Mouse (Mus musculus) heart, postnatal 0 days (tissue): ENCODE data around the gene Cmpk1. TPM values are rescaled to one million over a fixed set of nuclear protein-coding genes. Genes with fewer than 3 reads are reported as not detected.

ENCODE experiments used
- ATAC-seq: fragments of 200-750 bp; cut with Nextera tagmentation; 2 replicates; pipeline ENCODE4 v1.8.0; 2017; ENCODE audit warnings: low read depth, moderate number of reproducible peaks, moderate library complexity; ENCODE audit not compliant: insufficient read depth
- DNase-seq: peaks from one replicate; pipeline ENCODE4 v3.0.0-alpha.2; 2016; ENCODE audit warnings: low spot score
- H3K27ac ChIP-seq: fragments of 300-500 bp; sonication (generic); 2 replicates; pipeline ENCODE4 v1.5.1; 2014; ENCODE audit warnings: low read depth, mild to moderate bottlenecking
- H3K27me3 ChIP-seq: fragments of 300-500 bp; sonication (generic); 2 replicates; pipeline ENCODE4 v1.6.1; 2014; ENCODE audit warnings: low read length, mixed read lengths; ENCODE audit not compliant: control insufficient read depth, insufficient read depth
- H3K36me3 ChIP-seq: fragments of 300-500 bp; sonication (generic); replicated peaks from 2 replicates; pipeline ENCODE4 v1.6.1; 2014; ENCODE audit warnings: low read length, mixed read lengths; ENCODE audit not compliant: control insufficient read depth, insufficient read depth
- H3K4me1 ChIP-seq: fragments of 300-500 bp; sonication (generic); 2 replicates; pipeline ENCODE4 v1.6.1; 2014; ENCODE audit warnings: antibody characterized with exemption; ENCODE audit not compliant: control insufficient read depth, insufficient read depth
- H3K4me2 ChIP-seq: fragments of 300-500 bp; sonication (generic); 2 replicates; pipeline ENCODE4 v1.6.1; 2014; ENCODE audit warnings: low read depth, mild to moderate bottlenecking, low read length, moderate library complexity
- H3K4me3 ChIP-seq: fragments of 300-500 bp; sonication (generic); 2 replicates; pipeline ENCODE4 v1.5.1; 2014; ENCODE audit warnings: low read depth, low read length
- H3K9ac ChIP-seq: fragments of 300-500 bp; sonication (generic); replicated peaks from 2 replicates; pipeline ENCODE4 v1.6.1; 2014; ENCODE audit warnings: low read depth, low read length, mixed read lengths
- H3K9me3 ChIP-seq: fragments of 300-500 bp; sonication (generic); replicated peaks from 2 replicates; pipeline ENCODE4 v1.6.1; 2016; ENCODE audit warnings: low read length; ENCODE audit not compliant: control insufficient read depth
- CTCF ChIP-seq: IDR thresholded peaks from 2 replicates; pipeline ENCODE4 v1.5.1; 2016; ENCODE audit warnings: antibody characterized with exemption, control low read depth, low read depth
- EP300 ChIP-seq: IDR thresholded peaks from 2 replicates; pipeline ENCODE4 v1.6.1; 2016; ENCODE audit warnings: antibody characterized with exemption, low read depth
- WGBS: fragments of 180-500 bp; shearing (Covaris S2); extraction: QIAGEN DNeasy Blood & Tissue Kit; methylation state at CpG from one replicate; pipeline ENCODE4 v1.1.7; 2014; 5-methylcytosine and 5-hydroxymethylcytosine counted together
- polyA plus RNA-seq: library from polyadenylated mRNA; unstranded; fragments of >200 nt; fragmentation: Nextera tagmentation; extraction: Ambion mirVana; gene quantifications from 2 replicates; pipeline ENCODE4 v1.2.1, GENCODE M21; 2015
- total RNA-seq: library from RNA; depleted of rRNA; stranded (reverse); fragments of >200 nt; gene quantifications from 2 replicates; pipeline ENCODE4 v1.2.3, GENCODE M21; 2014; ENCODE audit warnings: low replicate concordance

Gene Cmpk1
- total and polyA plus RNA-seq, 2 experiments from 2014 or later = 27.4 to 54.9 TPM

DNA sequence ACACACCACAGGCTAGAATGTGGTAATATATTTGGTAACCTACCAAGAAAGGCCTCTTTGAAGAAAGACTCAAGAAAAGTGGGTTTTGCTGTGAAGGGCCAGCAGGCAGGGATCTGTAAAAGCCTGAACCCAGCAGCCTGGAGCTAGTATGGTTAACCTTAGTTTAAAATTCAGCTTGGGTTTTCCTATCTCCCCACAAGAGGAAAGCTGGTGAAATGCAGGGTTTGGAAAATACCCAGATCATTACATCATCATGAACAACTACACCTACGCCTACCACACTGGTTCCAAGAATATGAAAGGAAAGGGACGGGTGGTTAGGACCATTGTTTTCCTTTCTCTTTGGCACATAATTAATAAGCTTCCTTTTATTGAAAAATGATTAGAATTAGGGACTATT, 28.8 kb downstream of the Cmpk1 start:
- TF ChIP-seq EP300 (no peak), CTCF (no peak)
- no peaks in the 10 kb centered on the region for H3K27me3 ChIP-seq
- H3K9ac ChIP-seq = no peak overlapping the region
- 72% methylated on average over 2 of the region's 2 CpGs for WGBS
- no peak for ATAC-seq
- H3K4me1 ChIP-seq = no peaks in the 10 kb centered on the region
- no peak for DNase-seq
- H3K4me3 ChIP-seq = no peak overlapping the region
- H3K4me2 ChIP-seq = no peak overlapping the region
- no peaks in the 10 kb centered on the region for H3K9me3 ChIP-seq
- peaks cover 12% of the 10 kb centered on the region for H3K36me3 ChIP-seq
- no peak overlapping the region for H3K27ac ChIP-seq

DNA sequence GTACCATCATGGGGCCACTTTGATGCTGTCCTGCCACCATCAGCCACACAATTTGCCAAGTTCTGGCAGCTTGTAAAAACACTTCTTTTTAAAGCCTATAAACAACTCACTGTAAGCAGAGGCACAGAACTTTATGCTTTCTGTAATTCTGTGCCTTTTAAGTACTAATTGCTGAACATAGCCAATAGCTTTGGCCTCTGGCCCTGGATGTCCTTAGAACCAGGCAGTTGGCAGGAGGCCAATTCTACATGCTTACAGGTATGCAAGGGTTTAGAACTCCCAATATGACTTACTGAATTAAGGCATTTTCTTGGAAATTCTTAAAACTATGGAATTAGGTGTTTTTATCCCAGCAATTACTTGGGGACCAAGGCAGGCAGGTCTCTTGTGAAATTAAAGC, 29.6 kb downstream of the Cmpk1 start:
- H3K27ac ChIP-seq = no peak overlapping the region
- no peak overlapping the region for H3K4me3 ChIP-seq
- DNase-seq = no peak
- peaks cover 4% of the 10 kb centered on the region for H3K36me3 ChIP-seq
- TF ChIP-seq CTCF (no peak), EP300 (no peak)
- H3K9me3 ChIP-seq = no peaks in the 10 kb centered on the region
- no peaks in the 10 kb centered on the region for H3K4me1 ChIP-seq
- H3K9ac ChIP-seq = no peak overlapping the region
- H3K27me3 ChIP-seq = no peaks in the 10 kb centered on the region
- ATAC-seq = no peak
- H3K4me2 ChIP-seq = no peak overlapping the region

DNA sequence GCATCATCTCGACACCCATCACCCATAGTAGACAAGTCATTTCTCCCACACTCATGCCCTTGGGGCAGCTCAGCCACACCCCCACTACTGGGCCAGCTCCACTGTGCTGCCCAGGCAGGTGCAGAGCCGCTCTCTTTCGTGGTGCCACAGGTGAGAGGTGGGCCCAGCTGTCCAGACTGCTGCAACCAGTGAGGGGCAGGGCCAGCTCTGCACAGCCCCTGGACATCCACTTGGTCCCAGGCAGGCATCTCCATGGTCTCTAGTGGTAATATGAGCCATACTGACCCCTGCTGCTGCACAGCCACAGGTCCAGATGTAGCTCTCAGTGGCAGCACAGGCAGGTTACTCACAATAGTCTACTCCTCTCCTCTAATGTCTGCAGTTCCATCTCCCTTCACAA, 33.9 kb downstream of the Cmpk1 start:
- Histone ChIP-seq H3K9ac (no peak overlapping the region), H3K4me2 (no peak overlapping the region), H3K36me3 (no peaks in the 10 kb centered on the region), H3K27me3 (0 out of 2 replicates have a peak, but pooled peaks cover 12% of the 10 kb centered on the region), H3K27ac (no peak overlapping the region), H3K4me3 (no peak overlapping the region), H3K9me3 (no peaks in the 10 kb centered on the region), H3K4me1 (no peaks in the 10 kb centered on the region)
- DNase-seq = no peak
- no peak for TF ChIP-seq CTCF
- TF ChIP-seq EP300 = no peak
- WGBS = 80% methylated on average over 3 of the region's 3 CpGs
- ATAC-seq = no peak

DNA sequence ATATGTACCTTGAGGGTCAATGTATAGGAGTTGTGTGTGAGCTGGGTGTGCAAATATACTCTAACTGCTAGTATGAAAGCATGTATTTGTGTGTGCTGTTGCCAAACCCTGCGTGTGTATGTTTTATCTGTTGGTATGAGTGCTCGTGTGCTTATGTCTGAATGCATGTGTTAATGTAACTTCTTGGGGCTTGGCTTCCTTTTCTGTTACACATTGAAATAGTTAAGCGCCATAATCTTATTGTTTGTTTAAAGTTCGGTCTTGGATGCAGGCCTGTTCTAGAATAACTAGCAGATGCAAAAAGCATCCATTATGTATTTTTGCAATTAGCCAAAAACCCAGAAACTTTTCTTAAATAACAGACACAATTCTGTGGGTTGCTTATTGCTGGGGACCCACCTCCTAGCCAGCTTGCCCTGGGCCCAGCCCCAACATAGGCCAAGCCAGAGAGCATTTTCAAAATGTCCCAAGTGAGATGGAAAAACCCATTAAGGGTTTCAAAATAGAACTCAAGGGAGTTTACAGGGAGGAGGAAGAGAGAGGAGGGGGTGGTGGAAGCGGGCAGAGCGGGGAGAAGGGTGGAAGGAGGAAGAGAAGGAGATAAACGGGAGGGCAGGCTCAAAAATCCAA, 39.1 kb downstream of the Cmpk1 start:
- Histone ChIP-seq H3K4me1 (no peaks in the 10 kb centered on the region), H3K27ac (no peak overlapping the region), H3K4me2 (no peak overlapping the region), H3K36me3 (no peaks in the 10 kb centered on the region), H3K9me3 (no peaks in the 10 kb centered on the region), H3K9ac (no peak overlapping the region), H3K27me3 (0 out of 2 replicates have a peak, but pooled peaks cover 18% of the 10 kb centered on the region), H3K4me3 (no peak overlapping the region)
- WGBS = 45% methylated on average over 7 of the region's 7 CpGs
- TF ChIP-seq CTCF = no peak
- no peak for TF ChIP-seq EP300
- no peak for DNase-seq
- no peak for ATAC-seq

DNA sequence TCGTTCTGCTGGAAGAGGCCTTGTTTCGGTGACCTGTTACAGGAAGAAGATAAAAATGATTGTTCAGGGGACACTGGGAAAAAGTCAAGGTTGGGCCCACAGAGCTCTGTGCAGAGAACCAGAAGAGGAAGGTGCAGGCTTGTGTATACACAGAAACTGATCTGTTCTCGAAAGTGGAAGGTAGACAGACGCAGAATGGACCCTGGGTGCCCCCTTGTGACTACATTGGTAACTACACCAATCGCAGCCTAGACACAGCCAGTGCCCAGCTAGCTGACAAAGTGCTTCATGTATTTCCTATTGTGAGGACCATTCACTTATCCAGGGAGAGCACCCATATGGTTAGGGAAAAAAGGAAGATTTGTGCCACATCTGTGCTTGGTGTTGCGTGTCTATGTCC, 39.6 kb downstream of the Cmpk1 start:
- 27% methylated on average over 6 of the region's 6 CpGs for WGBS

DNA sequence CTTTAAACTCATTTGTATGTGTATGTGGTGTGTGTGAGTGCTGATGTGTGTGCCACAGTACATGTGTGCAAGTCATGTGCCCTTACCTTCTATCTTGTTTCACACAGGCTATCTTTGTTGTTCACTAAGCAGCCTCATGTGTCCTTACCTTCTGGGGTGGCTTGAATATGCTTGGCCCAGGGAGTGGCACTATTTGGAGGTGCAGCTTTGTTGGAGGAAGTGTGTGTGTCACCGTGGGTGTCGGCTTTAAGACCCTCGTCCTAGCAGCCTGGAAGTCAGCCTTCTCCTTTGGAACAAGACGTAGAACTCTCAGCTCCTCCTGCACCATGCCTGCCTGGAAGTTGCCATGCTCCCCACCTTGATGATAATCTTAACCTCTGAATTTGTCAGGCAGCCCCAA, 40.6 kb downstream of the Cmpk1 start:
- H3K27me3 ChIP-seq = 0 out of 2 replicates have a peak, but pooled peaks cover 18% of the 10 kb centered on the region
- no peaks in the 10 kb centered on the region for H3K9me3 ChIP-seq
- no peak overlapping the region for H3K27ac ChIP-seq
- no peaks in the 10 kb centered on the region for H3K4me1 ChIP-seq
- H3K4me2 ChIP-seq = no peak overlapping the region
- TF ChIP-seq CTCF (no peak), EP300 (no peak)
- WGBS = 84% methylated on average over 4 of the region's 4 CpGs
- H3K36me3 ChIP-seq = no peaks in the 10 kb centered on the region
- H3K4me3 ChIP-seq = no peak overlapping the region
- no peak overlapping the region for H3K9ac ChIP-seq
- ATAC-seq = no peak
- DNase-seq = no peak

More for the DNA sequence above, 39.6 kb downstream of the Cmpk1 start:
- no peak overlapping the region for H3K4me2 ChIP-seq
- DNase-seq (peak; percentile 48), ATAC-seq (peak; percentile 73)
- H3K9ac ChIP-seq = no peak overlapping the region
- TF ChIP-seq EP300 (no peak), CTCF (peak; percentile 90)
- H3K27me3 ChIP-seq = 0 out of 2 replicates have a peak, but pooled peaks cover 18% of the 10 kb centered on the region
- no peaks in the 10 kb centered on the region for H3K36me3 ChIP-seq
- no peak overlapping the region for H3K4me3 ChIP-seq
- H3K4me1 ChIP-seq = no peaks in the 10 kb centered on the region
- no peaks in the 10 kb centered on the region for H3K9me3 ChIP-seq
- no peak overlapping the region for H3K27ac ChIP-seq
